Mouse (Mus musculus) midbrain, embryonic 16.5 days (tissue): ENCODE data around the gene Dhx34. TPM values are rescaled to one million over a fixed set of nuclear protein-coding genes. Genes with fewer than 3 reads are reported as not detected.
"Not testable (repeated sequence)": the region's sequence is repeated elsewhere in the genome, so short reads cannot be mapped to it uniquely, and the experiment has no call there.

Source experiments
- ATAC-seq: fragments of 200-750 bp; cut with Nextera tagmentation; 2 replicates; pipeline ENCODE4 v1.8.0; 2017; ENCODE audit warnings: moderate TSS enrichment
- H3K27ac ChIP-seq: fragments of 300-500 bp; sonication (generic); 2 replicates; pipeline ENCODE4 v1.5.1; 2014; ENCODE audit warnings: mild to moderate bottlenecking, low read length, mixed read lengths
- H3K27me3 ChIP-seq: fragments of 300-500 bp; sonication (generic); 2 replicates; pipeline ENCODE4 v1.6.1; 2014; ENCODE audit warnings: low read depth, low read length, mixed read lengths; ENCODE audit not compliant: control insufficient read depth, insufficient read depth
- H3K36me3 ChIP-seq: fragments of 300-500 bp; sonication (generic); 2 replicates; pipeline ENCODE4 v1.6.1; 2014; ENCODE audit warnings: mild to moderate bottlenecking, low read length, moderate library complexity, mixed read lengths; ENCODE audit not compliant: control insufficient read depth, insufficient read depth
- H3K4me1 ChIP-seq: fragments of 300-500 bp; sonication (generic); 2 replicates; pipeline ENCODE4 v1.6.1; 2014; ENCODE audit warnings: mild to moderate bottlenecking, low read length, mixed read lengths; ENCODE audit not compliant: control insufficient read depth, insufficient read depth
- H3K4me2 ChIP-seq: fragments of 300-500 bp; sonication (generic); 2 replicates; pipeline ENCODE4 v1.6.1; 2014; ENCODE audit warnings: mild to moderate bottlenecking, low read length, mixed read lengths
- H3K4me3 ChIP-seq: fragments of 300-500 bp; sonication (generic); 2 replicates; pipeline ENCODE4 v1.5.1; 2014; ENCODE audit warnings: low read depth, mild to moderate bottlenecking, low read length, moderate library complexity, mixed read lengths
- H3K9ac ChIP-seq: fragments of 300-500 bp; sonication (generic); 2 replicates; pipeline ENCODE4 v1.6.1; 2014; ENCODE audit warnings: low read depth, low read length, mixed read lengths
- H3K9me3 ChIP-seq: fragments of 300-500 bp; sonication (generic); replicated peaks from 2 replicates; pipeline ENCODE4 v1.6.1; 2014; ENCODE audit warnings: mild to moderate bottlenecking, low read length, mixed read lengths; ENCODE audit not compliant: control insufficient read depth, poor library complexity, severe bottlenecking
- WGBS: fragments of 180-500 bp; shearing (Covaris S2); extraction: QIAGEN DNeasy Blood & Tissue Kit; methylation state at CpG from one replicate; pipeline ENCODE4 v1.1.7; 2014; 5-methylcytosine and 5-hydroxymethylcytosine counted together
- polyA plus RNA-seq: library from polyadenylated mRNA; unstranded; fragments of >200 nt; fragmentation: Nextera tagmentation; extraction: Ambion mirVana; gene quantifications from 2 replicates; pipeline ENCODE4 v1.2.1, GENCODE M21; 2015

Gene Dhx34
- 13.6 and 14.3 TPM in 2 replicates for polyA plus RNA-seq

- Histone ChIP-seq H3K9ac (peak within 1 kb of the TSS; percentile 67), H3K27ac (peak within 1 kb of the TSS; percentile 71), H3K4me1 (peaks cover 10% of the 10 kb centered on the region), H3K4me3 (peak within 1 kb of the TSS; percentile 60), H3K9me3 (no peaks in the 10 kb centered on the region), H3K27me3 (no peaks in the 10 kb centered on the region), H3K36me3 (peaks cover 10% of the 10 kb centered on the region), H3K4me2 (peak within 1 kb of the TSS; percentile 76)
- ATAC-seq: peak; percentile 97
- WGBS: under 1% methylated on average over 34 of the region's 34 CpGs
These were observed at the start of gene Dhx34 for GRCm38 (mm10) chr7:16221582-16222272. Gene Dhx34 (minus strand): TSS chr7:16222037.

GRCm38 (mm10) chr7:16271139-16271538 lies 49.3 kb upstream of the Dhx34 start:
- Histone ChIP-seq H3K27me3 (no peaks in the 10 kb centered on the region), H3K36me3 (peaks cover 9% of the 10 kb centered on the region; the same call in 1 of the 2 replicates), H3K9me3 (no peaks in the 10 kb centered on the region), H3K27ac (no peak overlapping the region), H3K4me1 (peaks cover 27% of the 10 kb centered on the region), H3K4me2 (peak overlapping the region; percentile 65), H3K9ac (peak overlapping the region; percentile 95), H3K4me3 (no peak overlapping the region; the same call in 1 of the 2 replicates)
- ATAC-seq: no peak
- 50% methylated on average over 1 of the region's 1 CpGs for WGBS

DNA sequence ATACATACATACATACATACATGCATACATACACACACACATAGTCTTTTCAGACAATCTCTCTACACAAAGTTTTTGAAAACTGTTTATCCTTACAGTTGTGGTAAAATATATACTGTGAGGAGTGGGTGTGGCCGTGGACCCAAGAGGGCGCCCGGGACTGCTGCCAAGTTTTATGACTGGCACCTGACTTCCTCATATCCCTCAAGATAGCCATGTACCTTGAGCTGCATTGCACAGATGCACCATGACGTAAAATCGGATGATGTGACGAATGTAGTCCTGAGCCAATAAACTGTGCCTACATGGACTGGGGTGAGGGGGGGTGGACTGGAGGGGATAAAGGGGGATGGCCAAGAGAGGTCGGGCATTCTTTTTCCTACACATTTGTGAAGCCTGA lies 44.8 kb upstream of the Dhx34 start:
- H3K36me3 ChIP-seq, H3K27me3 ChIP-seq, H3K27ac ChIP-seq, H3K9ac ChIP-seq, H3K9me3 ChIP-seq, H3K4me2 ChIP-seq, H3K4me3 ChIP-seq, H3K4me1 ChIP-seq, ATAC-seq: not testable (repeated sequence)
- WGBS: 91% methylated on average over 7 of the region's 7 CpGs

DNA sequence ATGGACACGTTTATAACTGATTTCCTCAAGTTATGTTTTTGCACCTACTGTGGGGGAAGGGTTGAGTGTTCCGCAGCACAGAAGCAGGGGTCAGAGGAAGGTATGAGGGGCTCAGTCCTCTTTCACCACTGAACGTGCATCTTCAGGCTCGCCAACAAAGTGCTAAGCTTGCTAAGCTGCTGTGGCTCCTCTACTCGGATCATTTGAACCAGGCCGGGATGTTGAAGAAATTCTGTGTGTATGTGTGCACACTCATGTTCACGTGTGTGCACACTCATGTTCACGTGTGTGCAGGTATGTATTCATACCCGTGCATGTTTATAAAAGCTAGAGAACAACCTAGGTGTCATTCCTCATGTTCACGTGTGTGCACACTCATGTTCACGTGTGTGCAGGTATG lies 44.0 kb upstream of the Dhx34 start:
- no peaks in the 10 kb centered on the region for H3K36me3 ChIP-seq
- peaks cover 3% of the 10 kb centered on the region for H3K9me3 ChIP-seq
- H3K4me2 ChIP-seq: no peak overlapping the region
- ATAC-seq: no peak
- WGBS: 85% methylated on average over 11 of the region's 11 CpGs
- peaks cover 3% of the 10 kb centered on the region for H3K4me1 ChIP-seq
- H3K9ac ChIP-seq: no peak overlapping the region
- no peaks in the 10 kb centered on the region for H3K27me3 ChIP-seq
- H3K27ac ChIP-seq: no peak overlapping the region
- H3K4me3 ChIP-seq: no peak overlapping the region

DNA sequence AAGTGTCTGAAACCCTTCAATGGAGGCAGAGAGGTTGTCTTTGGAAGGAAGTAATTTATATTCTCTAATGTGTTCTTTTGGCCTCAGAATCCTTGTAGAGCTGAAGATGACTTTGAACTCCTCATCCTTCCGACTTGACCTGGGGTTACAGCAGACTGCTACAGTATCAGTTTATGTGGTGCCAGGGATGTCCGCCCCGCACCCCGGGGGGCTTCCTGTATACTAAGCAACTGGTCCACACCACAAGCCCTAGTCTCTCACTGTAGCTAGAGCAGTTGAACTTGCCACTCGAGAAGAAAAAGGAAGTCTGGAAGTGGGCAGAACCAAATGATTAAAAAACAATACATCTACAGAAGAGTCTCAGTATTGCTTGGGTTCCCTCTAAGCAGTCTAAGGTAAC lies 42.0 kb upstream of the Dhx34 start:
- Histone ChIP-seq H3K4me3 (no peak overlapping the region), H3K27me3 (no peaks in the 10 kb centered on the region), H3K27ac (no peak overlapping the region), H3K9ac (no peak overlapping the region), H3K36me3 (no peaks in the 10 kb centered on the region), H3K9me3 (peaks cover 3% of the 10 kb centered on the region), H3K4me1 (no peaks in the 10 kb centered on the region), H3K4me2 (no peak overlapping the region)
- no peak for ATAC-seq
- 84% methylated on average over 5 of the region's 5 CpGs for WGBS

DNA sequence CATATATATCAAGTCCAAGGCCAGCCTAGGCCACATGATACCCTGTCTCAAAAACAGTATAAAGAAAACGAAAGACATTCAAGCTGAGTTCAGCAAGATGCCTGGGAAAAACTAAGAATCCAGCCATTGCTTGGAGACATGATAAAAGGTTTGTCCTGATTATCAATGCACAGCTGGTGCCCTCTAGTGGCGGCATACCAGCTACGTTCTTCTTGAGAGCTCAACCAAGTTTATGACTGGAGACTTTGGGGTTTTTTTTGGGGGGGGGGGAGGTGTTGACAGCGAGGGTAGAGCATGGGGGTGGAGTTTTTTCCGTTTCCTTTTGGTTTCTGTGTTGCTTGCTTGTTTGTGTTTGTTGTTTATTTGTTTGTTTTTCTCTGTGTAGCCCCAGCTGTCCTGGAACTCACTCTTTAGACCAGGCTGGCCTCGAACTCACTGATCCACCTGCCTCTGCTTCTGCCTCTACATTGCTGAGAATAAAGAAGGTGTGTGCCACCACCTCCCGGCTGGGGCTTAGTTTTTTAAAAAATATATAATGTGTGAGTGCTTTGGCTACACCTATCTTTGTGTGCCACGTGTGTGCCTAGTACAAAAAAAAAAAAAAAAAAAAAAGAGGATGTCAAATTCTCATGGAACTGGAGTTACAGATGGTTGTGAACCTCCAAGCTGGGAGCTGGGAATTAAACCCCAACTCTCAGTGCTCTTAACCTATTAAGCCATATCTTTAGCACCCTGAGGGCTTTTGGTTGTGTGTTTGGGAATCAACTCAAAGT lies 41.4 kb upstream of the Dhx34 start:
- WGBS: 32% methylated on average over 8 of the region's 8 CpGs
- Histone ChIP-seq H3K4me2 (no peak overlapping the region), H3K9ac (no peak overlapping the region), H3K4me1 (no peaks in the 10 kb centered on the region), H3K9me3 (peaks cover 3% of the 10 kb centered on the region), H3K4me3 (no peak overlapping the region), H3K27me3 (no peaks in the 10 kb centered on the region), H3K27ac (no peak overlapping the region), H3K36me3 (no peaks in the 10 kb centered on the region)
- no peak for ATAC-seq

- Histone ChIP-seq H3K4me3 (no peak overlapping the region), H3K9me3 (peaks cover 3% of the 10 kb centered on the region), H3K4me1 (no peaks in the 10 kb centered on the region), H3K27me3 (no peaks in the 10 kb centered on the region), H3K9ac (no peak overlapping the region), H3K27ac (no peak overlapping the region), H3K4me2 (no peak overlapping the region), H3K36me3 (no peaks in the 10 kb centered on the region)
- no peak for ATAC-seq
- WGBS: 75% methylated on average over 1 of the region's 1 CpGs
These were observed 39.3 kb upstream of the Dhx34 start for GRCm38 (mm10) chr7:16261097-16261496.

- no peak within 1 kb of the TSS for H3K4me2 ChIP-seq
- ATAC-seq: no peak
- H3K27ac ChIP-seq: no peak within 1 kb of the TSS
- no peaks in the 10 kb centered on the region for H3K36me3 ChIP-seq
- H3K9me3 ChIP-seq: no peaks in the 10 kb centered on the region
- 93% methylated on average over 5 of the region's 5 CpGs for WGBS
- H3K9ac ChIP-seq: no peak within 1 kb of the TSS
- H3K27me3 ChIP-seq: no peaks in the 10 kb centered on the region
- no peak within 1 kb of the TSS for H3K4me3 ChIP-seq
- H3K4me1 ChIP-seq: no peaks in the 10 kb centered on the region
These were observed 37.3 kb upstream of the Dhx34 start, which contains the start of gene C5ar1 for GRCm38 (mm10) chr7:16259110-16259590. Gene C5ar1 (minus strand): TSS chr7:16259540.

GRCm38 (mm10) chr7:16257830-16258229 lies 36.0 kb upstream of the Dhx34 start:
- H3K9ac ChIP-seq: no peak overlapping the region
- WGBS: 90% methylated on average over 11 of the region's 11 CpGs

More at GRCm38 (mm10) chr7:16257830-16258229, 36.0 kb upstream of the Dhx34 start:
- Histone ChIP-seq H3K4me3 (no peak overlapping the region), H3K27me3 (no peaks in the 10 kb centered on the region), H3K4me1 (no peaks in the 10 kb centered on the region), H3K4me2 (no peak overlapping the region), H3K27ac (no peak overlapping the region), H3K9me3 (no peaks in the 10 kb centered on the region), H3K36me3 (no peaks in the 10 kb centered on the region)
- ATAC-seq: no peak
